Mouse (Mus musculus) heart, postnatal 0 days (tissue): ENCODE data around the gene Nat8f6. TPM values are rescaled to one million over a fixed set of nuclear protein-coding genes. Genes with fewer than 3 reads are reported as not detected.
"Not testable (repeated sequence)": the region's sequence is repeated elsewhere in the genome, so short reads cannot be mapped to it uniquely, and the experiment has no call there.

Experiments used
- ATAC-seq: fragments of 200-750 bp; cut with Nextera tagmentation; 2 replicates; pipeline ENCODE4 v1.8.0; 2017; ENCODE audit warnings: low read depth, moderate number of reproducible peaks, moderate library complexity; ENCODE audit not compliant: insufficient read depth
- DNase-seq: peaks from one replicate; pipeline ENCODE4 v3.0.0-alpha.2; 2016; ENCODE audit warnings: low spot score
- H3K27ac ChIP-seq: fragments of 300-500 bp; sonication (generic); 2 replicates; pipeline ENCODE4 v1.5.1; 2014; ENCODE audit warnings: low read depth, mild to moderate bottlenecking
- H3K27me3 ChIP-seq: fragments of 300-500 bp; sonication (generic); 2 replicates; pipeline ENCODE4 v1.6.1; 2014; ENCODE audit warnings: low read length, mixed read lengths; ENCODE audit not compliant: control insufficient read depth, insufficient read depth
- H3K36me3 ChIP-seq: fragments of 300-500 bp; sonication (generic); replicated peaks from 2 replicates; pipeline ENCODE4 v1.6.1; 2014; ENCODE audit warnings: low read length, mixed read lengths; ENCODE audit not compliant: control insufficient read depth, insufficient read depth
- H3K4me1 ChIP-seq: fragments of 300-500 bp; sonication (generic); 2 replicates; pipeline ENCODE4 v1.6.1; 2014; ENCODE audit warnings: antibody characterized with exemption; ENCODE audit not compliant: control insufficient read depth, insufficient read depth
- H3K4me2 ChIP-seq: fragments of 300-500 bp; sonication (generic); 2 replicates; pipeline ENCODE4 v1.6.1; 2014; ENCODE audit warnings: low read depth, mild to moderate bottlenecking, low read length, moderate library complexity
- H3K4me3 ChIP-seq: fragments of 300-500 bp; sonication (generic); 2 replicates; pipeline ENCODE4 v1.5.1; 2014; ENCODE audit warnings: low read depth, low read length
- H3K9ac ChIP-seq: fragments of 300-500 bp; sonication (generic); replicated peaks from 2 replicates; pipeline ENCODE4 v1.6.1; 2014; ENCODE audit warnings: low read depth, low read length, mixed read lengths
- H3K9me3 ChIP-seq: fragments of 300-500 bp; sonication (generic); replicated peaks from 2 replicates; pipeline ENCODE4 v1.6.1; 2016; ENCODE audit warnings: low read length; ENCODE audit not compliant: control insufficient read depth
- CTCF ChIP-seq: IDR thresholded peaks from 2 replicates; pipeline ENCODE4 v1.5.1; 2016; ENCODE audit warnings: antibody characterized with exemption, control low read depth, low read depth
- EP300 ChIP-seq: IDR thresholded peaks from 2 replicates; pipeline ENCODE4 v1.6.1; 2016; ENCODE audit warnings: antibody characterized with exemption, low read depth
- WGBS: fragments of 180-500 bp; shearing (Covaris S2); extraction: QIAGEN DNeasy Blood & Tissue Kit; methylation state at CpG from one replicate; pipeline ENCODE4 v1.1.7; 2014; 5-methylcytosine and 5-hydroxymethylcytosine counted together
- polyA plus RNA-seq: library from polyadenylated mRNA; unstranded; fragments of >200 nt; fragmentation: Nextera tagmentation; extraction: Ambion mirVana; gene quantifications from 2 replicates; pipeline ENCODE4 v1.2.1, GENCODE M21; 2015
- total RNA-seq: library from RNA; depleted of rRNA; stranded (reverse); fragments of >200 nt; gene quantifications from 2 replicates; pipeline ENCODE4 v1.2.3, GENCODE M21; 2014; ENCODE audit warnings: low replicate concordance

Nat8f6 gene
- total and polyA plus RNA-seq, 2 experiments from 2014 or later = not detected

GRCm38 (mm10) chr6:85813339-85813738 lies 7.4 kb downstream of the Nat8f6 start:
- Histone ChIP-seq H3K27me3 (no peaks in the 10 kb centered on the region), H3K4me1 (no peaks in the 10 kb centered on the region), H3K9me3 (no peaks in the 10 kb centered on the region), H3K4me2 (no peak overlapping the region), H3K27ac (no peak overlapping the region), H3K4me3 (no peak overlapping the region), H3K9ac (no peak overlapping the region), H3K36me3 (no peaks in the 10 kb centered on the region)
- TF ChIP-seq EP300 (no peak), CTCF (no peak)
- WGBS = 69% methylated on average over 2 of the region's 2 CpGs
- DNase-seq (no peak), ATAC-seq (no peak)

- not testable (repeated sequence) for DNase-seq, H3K27ac ChIP-seq, H3K4me2 ChIP-seq, H3K27me3 ChIP-seq, H3K36me3 ChIP-seq, H3K4me3 ChIP-seq, H3K9me3 ChIP-seq, H3K9ac ChIP-seq, H3K4me1 ChIP-seq, ATAC-seq
- WGBS = 44% methylated on average over 2 of the region's 3 CpGs
These were observed 9.7 kb downstream of the Nat8f6 start for GRCm38 (mm10) chr6:85810942-85811537.

GRCm38 (mm10) chr6:85810514-85810913 lies 10.2 kb downstream of the Nat8f6 start:
- WGBS = 77% methylated on average over 2 of the region's 3 CpGs
- not testable (repeated sequence) for H3K4me1 ChIP-seq, DNase-seq, H3K36me3 ChIP-seq, H3K27ac ChIP-seq, H3K4me2 ChIP-seq, ATAC-seq, H3K9me3 ChIP-seq, H3K9ac ChIP-seq, H3K27me3 ChIP-seq, H3K4me3 ChIP-seq

- not testable (repeated sequence) for DNase-seq, H3K9me3 ChIP-seq, H3K4me1 ChIP-seq, H3K27ac ChIP-seq, H3K27me3 ChIP-seq, H3K4me2 ChIP-seq, H3K36me3 ChIP-seq, ATAC-seq, H3K4me3 ChIP-seq, H3K9ac ChIP-seq
- WGBS = 49% methylated on average over 2 of the region's 3 CpGs
These were observed 11.0 kb downstream of the Nat8f6 start for GRCm38 (mm10) chr6:85809784-85810183.

GRCm38 (mm10) chr6:85803180-85803579 lies 17.6 kb downstream of the Nat8f6 start:
- not testable (repeated sequence) for H3K4me3 ChIP-seq, H3K36me3 ChIP-seq, H3K9me3 ChIP-seq, H3K4me1 ChIP-seq, H3K27ac ChIP-seq, H3K9ac ChIP-seq, DNase-seq, ATAC-seq, H3K27me3 ChIP-seq, H3K4me2 ChIP-seq
- 55% methylated on average over 5 of the region's 5 CpGs for WGBS

- DNase-seq, H3K9me3 ChIP-seq, H3K4me2 ChIP-seq, H3K4me3 ChIP-seq, H3K27me3 ChIP-seq, H3K27ac ChIP-seq, ATAC-seq, H3K9ac ChIP-seq, H3K36me3 ChIP-seq, H3K4me1 ChIP-seq: not testable (repeated sequence)
- 66% methylated on average over 12 of the region's 13 CpGs for WGBS
- 0 out of 2 replicates have a peak, but pooled peaks have one; percentile 1 for TF ChIP-seq CTCF
These were observed 55.2 kb downstream of the Nat8f6 start, which contains the start of gene Nat8f3 for GRCm38 (mm10) chr6:85765532-85765931. Nat8f3 (minus strand) TSS chr6:85765754.

- 62% methylated on average over 5 of the region's 6 CpGs for WGBS
- not testable (repeated sequence) for DNase-seq, H3K27ac ChIP-seq, H3K27me3 ChIP-seq, H3K9ac ChIP-seq, H3K4me1 ChIP-seq, H3K4me2 ChIP-seq, H3K36me3 ChIP-seq, ATAC-seq, H3K4me3 ChIP-seq, H3K9me3 ChIP-seq
These were observed 57.4 kb downstream of the Nat8f6 start for GRCm38 (mm10) chr6:85763127-85764070.

- H3K4me1 ChIP-seq, H3K4me3 ChIP-seq, ATAC-seq, H3K9ac ChIP-seq, H3K27ac ChIP-seq, H3K4me2 ChIP-seq, H3K9me3 ChIP-seq, H3K36me3 ChIP-seq, H3K27me3 ChIP-seq, DNase-seq: not testable (repeated sequence)
- WGBS = 46% methylated on average over 1 of the region's 2 CpGs
These were observed 58.1 kb downstream of the Nat8f6 start for GRCm38 (mm10) chr6:85762678-85763077.
